ENCODE assay signal across 10 mouse cellular contexts in genomic region chr6:148943695-148944094, GRCm38 (mm10). TPM values are rescaled to one million over a fixed set of nuclear protein-coding genes. Genes with fewer than 3 reads are reported as not detected.
DNase-seq lines count a peak whose midpoint lies in the region; ATAC-seq lines count a peak whose summit lies in the region.
"Had no signal": no experiment of that assay in that cellular context is flagged by ENCODE, and none has a peak within 500 bp of the region (broad histone marks: within the 10 kb centered on the region; RNA-seq: fewer than 3 reads in every experiment).

No protein-coding gene starts in this region.

- ATAC-seq in heart, embryonic 12.5 days (ENCODE audit: insufficient number of reproducible peaks, low FRiP score): no peak
- no peak for ATAC-seq in hindbrain, embryonic 16.5 days
- no peak for ATAC-seq in inflammation-experienced regulatory T-cells, adult 6 months

- peak overlapping the region; percentile 82 for H3K4me2 ChIP-seq in heart, embryonic 12.5 days
- H3K4me2 ChIP-seq in hindbrain, embryonic 16.5 days (ENCODE audit: low read length): peak overlapping the region; percentile 96

- no peak for DNase-seq in heart, postnatal 14 days
- DNase-seq in Muller cell, postnatal 12 days (ENCODE audit: inconsistent ontology term): peak; percentile 83
- DNase-seq in midbrain, embryonic 10.5 days (ENCODE audit: low spot score): no peak
- DNase-seq in cerebellum, adult 18-20 months: no peak
- no peak for DNase-seq in right cerebral cortex, postnatal 25 days
- DNase-seq: cerebellum, postnatal 36 days had no signal

- intact Hi-C loops in heart, postnatal 14 days (cut with DNase I): loop anchor here (5.0 kb wide), 1 partner anchor 46 kb away; the partner anchor contains the start of gene Caprin2

- H3K9ac ChIP-seq in heart, embryonic 12.5 days: peak overlapping the region; percentile 97
- no peak overlapping the region for H3K9ac ChIP-seq in hindbrain, embryonic 16.5 days (ENCODE audit: low read depth, low read length)

- peaks cover 24% of the 10 kb centered on the region for H3K4me1 ChIP-seq in heart, embryonic 12.5 days (replicated peaks)
- peaks cover 4% of the 10 kb centered on the region; the same call in 1 of the 2 replicates for H3K4me1 ChIP-seq in hindbrain, embryonic 16.5 days (ENCODE audit: control insufficient read depth, insufficient read depth, low read depth, low read length)
- H3K4me1 ChIP-seq in midbrain, embryonic 10.5 days: peaks cover 50% of the 10 kb centered on the region

- peak overlapping the region; percentile 66 for H3K4me3 ChIP-seq in heart, embryonic 12.5 days
- peak overlapping the region; percentile 76 for H3K4me3 ChIP-seq in hindbrain, embryonic 16.5 days (ENCODE audit: low read length)
- H3K4me3 ChIP-seq in midbrain, embryonic 10.5 days: peak overlapping the region; percentile 79

- WGBS in heart, embryonic 12.5 days: 23% methylated on average over 3 of the region's 3 CpGs
- WGBS in hindbrain, embryonic 16.5 days: 15% methylated on average over 3 of the region's 3 CpGs
- WGBS in midbrain, embryonic 10.5 days: 22% methylated on average over 3 of the region's 3 CpGs

- H3K27ac ChIP-seq in heart, embryonic 12.5 days (ENCODE audit: poor library complexity, severe bottlenecking): no peak overlapping the region
- no peak overlapping the region for H3K27ac ChIP-seq in hindbrain, embryonic 16.5 days (ENCODE audit: low read depth, low read length)
- H3K27ac ChIP-seq in midbrain, embryonic 10.5 days (replicated peaks): peak overlapping the region; percentile 99
- H3K27ac ChIP-seq: macrophage had no signal

- no peaks in the 10 kb centered on the region for H3K27me3 ChIP-seq in heart, embryonic 12.5 days (replicated peaks)
- no peaks in the 10 kb centered on the region for H3K27me3 ChIP-seq in hindbrain, embryonic 16.5 days (replicated peaks; ENCODE audit: control insufficient read depth, insufficient read depth, low read length)
- H3K27me3 ChIP-seq in midbrain, embryonic 10.5 days (ENCODE audit: low read depth, poor library complexity, severe bottlenecking): no peaks in the 10 kb centered on the region

- H3K9me3 ChIP-seq in heart, embryonic 12.5 days (replicated peaks): no peaks in the 10 kb centered on the region
- H3K9me3 ChIP-seq in hindbrain, embryonic 16.5 days (ENCODE audit: control insufficient read depth, low read length): no peaks in the 10 kb centered on the region
- H3K9me3 ChIP-seq in midbrain, embryonic 10.5 days (replicated peaks): no peaks in the 10 kb centered on the region

- H3K36me3 ChIP-seq in heart, embryonic 12.5 days: peaks cover 7% of the 10 kb centered on the region
- no peaks in the 10 kb centered on the region for H3K36me3 ChIP-seq in hindbrain, embryonic 16.5 days (ENCODE audit: control insufficient read depth, insufficient read depth, low read length)
- H3K36me3 ChIP-seq in midbrain, embryonic 10.5 days: peaks cover 38% of the 10 kb centered on the region

RNA-seq across cellular contexts. Expression of gene Sinhcaf, which starts 2.6 kb away (rescaled TPM):
- 90.9 and 95.6 TPM in 2 replicates for polyA plus RNA-seq in heart, embryonic 12.5 days (2016; fragmentation: Nextera tagmentation; extraction: Ambion mirVana)
- total RNA-seq in heart, postnatal 14 days (2021): 1 to 10 TPM; 6.4 to 6.9 TPM
- 31.2 and 38.7 TPM in 2 replicates for polyA plus RNA-seq in hindbrain, embryonic 16.5 days (2015; fragmentation: Nextera tagmentation; extraction: Ambion mirVana)
- 322 and 341 TPM in 2 replicates for polyA plus RNA-seq in midbrain, embryonic 10.5 days (2016; fragmentation: Nextera tagmentation; extraction: Ambion mirVana)
- 10 to 100 TPM; 61.7 to 81.8 (median 61.8) TPM for polyA plus RNA-seq in inflammation-experienced regulatory T-cells, adult 6 months (2017; shearing (Covaris generic))

RNA-seq across cellular contexts. Expression of gene Caprin2, which starts 47.7 kb away (rescaled TPM):
- 18.0 and 18.3 TPM in 2 replicates for polyA plus RNA-seq in heart, embryonic 12.5 days (2016; fragmentation: Nextera tagmentation; extraction: Ambion mirVana)
- 1 to 10 TPM; 5.7 to 6.5 TPM for total RNA-seq in heart, postnatal 14 days (2021)
- polyA plus RNA-seq in hindbrain, embryonic 16.5 days (2015; fragmentation: Nextera tagmentation; extraction: Ambion mirVana): 9.6 and 10.3 TPM in 2 replicates
- 22.4 and 24.0 TPM in 2 replicates for polyA plus RNA-seq in midbrain, embryonic 10.5 days (2016; fragmentation: Nextera tagmentation; extraction: Ambion mirVana)
- polyA plus RNA-seq in inflammation-experienced regulatory T-cells, adult 6 months (2017; shearing (Covaris generic)): 1 to 10 TPM; 3.2 to 6.0 (median 3.5) TPM
